ENCODE assay signal across 15 mouse cellular contexts in the genomic region with DNA sequence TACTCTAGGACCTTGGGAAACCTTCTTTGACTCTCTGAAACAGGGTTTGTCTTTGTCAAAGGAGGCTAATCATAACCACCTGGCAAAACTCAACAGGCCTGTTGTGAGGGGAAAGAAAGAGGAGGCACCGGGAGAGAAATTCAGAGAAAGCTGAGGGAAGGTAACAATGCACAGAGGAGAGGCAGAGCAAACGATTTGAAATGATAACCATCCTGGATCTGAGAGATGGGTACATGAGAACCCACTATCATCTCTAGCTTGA.
"Had no signal": no experiment of that assay in that cellular context is flagged by ENCODE, and none has a peak within 500 bp of the region (broad histone marks: within the 10 kb centered on the region; RNA-seq: fewer than 3 reads in every experiment).

No protein-coding gene starts in this region.

- ATAC-seq: lung, postnatal 0 days; midbrain, embryonic 15.5 days had no signal

- H3K9me3 ChIP-seq: midbrain, embryonic 15.5 days; stomach, embryonic 15.5 days had no signal

- H3K4me2 ChIP-seq: liver, embryonic 11.5 days; liver, embryonic 15.5 days; midbrain, embryonic 11.5 days; midbrain, embryonic 15.5 days; neural tube, embryonic 13.5 days; stomach, embryonic 15.5 days had no signal

- DNase-seq: kidney, adult 8-10 months; kidney, postnatal 25 days; layer of hippocampus, postnatal 36 days; lung, adult 2 months; lung, postnatal 4 days; right cerebral cortex, postnatal 14 days; thymus, adult 2 months; thymus, postnatal 25 days had no signal

- H3K9ac ChIP-seq: liver, embryonic 15.5 days; midbrain, embryonic 15.5 days; neural tube, embryonic 13.5 days; stomach, embryonic 15.5 days had no signal

- H3K27ac ChIP-seq: liver, embryonic 15.5 days; midbrain, embryonic 15.5 days; neural tube, embryonic 13.5 days; stomach, embryonic 15.5 days had no signal

- H3K4me3 ChIP-seq: liver, embryonic 15.5 days; midbrain, embryonic 15.5 days; neural tube, embryonic 13.5 days; stomach, embryonic 15.5 days had no signal

- H3K27me3 ChIP-seq: liver, embryonic 15.5 days; midbrain, embryonic 15.5 days; neural tube, embryonic 13.5 days; stomach, embryonic 15.5 days had no signal

- H3K4me1 ChIP-seq: liver, embryonic 15.5 days; midbrain, embryonic 15.5 days; neural tube, embryonic 13.5 days; stomach, embryonic 15.5 days had no signal

- H3K36me3 ChIP-seq: liver, embryonic 15.5 days; midbrain, embryonic 15.5 days; neural tube, embryonic 13.5 days; stomach, embryonic 15.5 days had no signal
